Mouse (Mus musculus) lung, embryonic 16.5 days (tissue): ENCODE measurements at regions not wholly inside any gene's neighbourhood (a gene's known extent, or its start where the extent isn't known, plus 50 kb on each side); places are given as distances from the start of the nearest gene placed in this dataset.

ENCODE experiments used
- ATAC-seq: fragments of 200-750 bp; cut with Nextera tagmentation; 2 replicates; pipeline ENCODE4 v1.8.0; 2017; ENCODE audit warnings: low read depth, mild to moderate bottlenecking, moderate library complexity
- H3K27ac ChIP-seq: fragments of 300-500 bp; sonication (generic); 2 replicates; pipeline ENCODE4 v1.5.1; 2014; ENCODE audit warnings: mild to moderate bottlenecking, control low read depth, low read length
- H3K27me3 ChIP-seq: fragments of 300-500 bp; sonication (generic); 2 replicates; pipeline ENCODE4 v1.6.1; 2014; ENCODE audit warnings: low read depth, low read length, mixed read lengths; ENCODE audit not compliant: control insufficient read depth, insufficient read depth
- H3K36me3 ChIP-seq: fragments of 300-500 bp; sonication (generic); 2 replicates; pipeline ENCODE4 v1.6.1; 2014; ENCODE audit warnings: low read length; ENCODE audit not compliant: control insufficient read depth, insufficient read depth
- H3K4me1 ChIP-seq: fragments of 300-500 bp; sonication (generic); replicated peaks from 2 replicates; pipeline ENCODE4 v1.6.1; 2014; ENCODE audit warnings: low read length, mixed read lengths; ENCODE audit not compliant: control insufficient read depth, insufficient read depth
- H3K4me2 ChIP-seq: fragments of 300-500 bp; sonication (generic); 2 replicates; pipeline ENCODE4 v1.6.1; 2014; ENCODE audit warnings: low read depth, low read length, control low read depth
- H3K4me3 ChIP-seq: fragments of 300-500 bp; sonication (generic); 2 replicates; pipeline ENCODE4 v1.5.1; 2014; ENCODE audit warnings: mild to moderate bottlenecking, low read length, control low read depth
- H3K9ac ChIP-seq: fragments of 300-500 bp; sonication (generic); 2 replicates; pipeline ENCODE4 v1.6.1; 2014; ENCODE audit warnings: low read length, control low read depth
- H3K9me3 ChIP-seq: fragments of 300-500 bp; sonication (generic); 2 replicates; pipeline ENCODE4 v1.6.1; 2016; ENCODE audit warnings: low read length; ENCODE audit not compliant: control insufficient read depth
- WGBS: fragments of 180-500 bp; shearing (Covaris S2); extraction: QIAGEN DNeasy Blood & Tissue Kit; methylation state at CpG from one replicate; pipeline ENCODE4 v1.1.7; 2014; 5-methylcytosine and 5-hydroxymethylcytosine counted together

DNA sequence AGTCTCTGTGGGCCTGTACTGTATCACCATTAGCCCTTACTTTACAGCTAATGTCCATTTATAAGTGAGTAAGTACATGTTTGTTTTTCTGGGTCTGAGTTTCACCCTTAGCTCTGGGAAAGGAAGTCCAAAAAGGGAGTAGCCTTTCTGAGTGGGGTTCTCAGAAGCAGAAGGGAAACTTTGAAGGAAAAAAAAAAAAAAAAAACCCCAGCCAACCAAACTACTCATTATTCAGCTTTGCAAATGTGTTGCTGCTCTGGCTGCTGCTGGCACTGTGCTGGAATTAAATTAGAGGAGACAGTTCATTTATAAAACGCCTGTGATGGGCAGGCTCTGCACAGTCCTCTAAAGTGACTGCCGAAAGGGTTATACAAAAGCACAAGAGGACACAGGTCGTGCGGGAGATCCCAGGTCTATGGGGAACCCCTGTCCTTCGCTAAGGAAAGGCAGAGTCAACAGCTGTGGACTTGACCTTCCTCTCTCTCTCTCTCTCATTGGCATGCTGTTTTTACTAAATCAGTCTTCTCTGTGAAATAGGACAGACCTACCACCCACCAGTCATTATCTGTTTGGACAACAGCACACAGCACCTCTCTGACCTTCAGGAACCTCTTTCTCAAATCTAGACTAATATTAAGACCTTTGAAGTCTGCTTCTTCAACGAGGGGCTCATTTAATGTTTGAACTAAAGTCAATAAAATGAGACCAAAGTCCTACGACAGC is 165.4 kb downstream of the Cd47 start:
- no peak overlapping the region for H3K4me2 ChIP-seq
- peak overlapping the region; percentile 78 for H3K27ac ChIP-seq
- ATAC-seq = peak; percentile 53
- H3K4me1 ChIP-seq = peaks cover 37% of the 10 kb centered on the region
- H3K27me3 ChIP-seq = no peaks in the 10 kb centered on the region
- WGBS = 23% methylated on average over 7 of the region's 7 CpGs
- no peaks in the 10 kb centered on the region for H3K36me3 ChIP-seq
- no peaks in the 10 kb centered on the region for H3K9me3 ChIP-seq
- H3K4me3 ChIP-seq = no peak overlapping the region
- H3K9ac ChIP-seq = no peak overlapping the region

DNA sequence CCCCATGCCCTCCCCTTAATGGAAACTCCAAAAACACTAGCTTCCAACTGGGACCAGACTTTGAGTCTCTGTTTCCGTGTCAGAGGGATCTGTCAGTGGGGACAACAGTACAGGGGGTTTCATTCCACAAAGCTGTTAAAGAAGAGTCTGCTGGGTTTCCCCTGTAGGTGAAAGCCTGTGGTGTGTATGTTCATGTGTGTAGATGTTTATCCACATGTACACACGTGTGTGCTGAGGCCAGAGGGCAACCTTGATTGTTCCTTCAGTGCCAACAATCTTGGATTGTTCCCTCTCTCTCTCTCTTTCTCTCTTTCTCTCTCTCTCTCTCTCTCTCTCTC is 165.9 kb downstream of the Cd47 start:
- Histone ChIP-seq H3K27me3 (no peaks in the 10 kb centered on the region), H3K9ac (no peak overlapping the region), H3K9me3 (no peaks in the 10 kb centered on the region), H3K4me1 (peaks cover 37% of the 10 kb centered on the region), H3K27ac (0 out of 2 replicates have a peak overlapping the region, but pooled peaks have one; percentile 78), H3K4me2 (no peak overlapping the region), H3K36me3 (no peaks in the 10 kb centered on the region), H3K4me3 (no peak overlapping the region)
- 43% methylated on average over 2 of the region's 2 CpGs for WGBS
- ATAC-seq = no peak

DNA sequence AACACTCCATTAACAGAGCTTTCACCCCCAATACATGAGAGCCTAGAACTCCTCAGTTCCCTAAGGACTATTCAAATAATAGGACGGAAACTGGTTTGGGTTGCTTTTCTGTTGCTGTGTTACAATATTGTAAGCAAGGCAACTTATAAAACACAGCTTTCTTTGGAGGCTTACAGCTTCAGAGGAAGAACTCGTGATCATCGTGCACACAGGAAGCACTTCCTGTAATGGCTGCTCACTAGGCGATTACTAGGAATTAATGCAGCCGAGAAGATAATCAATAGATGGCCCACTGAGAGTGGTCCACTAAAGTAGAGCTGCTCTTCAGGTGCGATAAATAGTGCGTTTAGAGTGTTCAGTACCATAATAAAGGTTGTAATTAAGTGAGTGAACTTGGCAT is 166.8 kb downstream of the Cd47 start:
- 80% methylated on average over 7 of the region's 7 CpGs for WGBS
- no peak for ATAC-seq
- H3K27ac ChIP-seq = peak overlapping the region; percentile 17; the same call in 1 of the 2 replicates

DNA sequence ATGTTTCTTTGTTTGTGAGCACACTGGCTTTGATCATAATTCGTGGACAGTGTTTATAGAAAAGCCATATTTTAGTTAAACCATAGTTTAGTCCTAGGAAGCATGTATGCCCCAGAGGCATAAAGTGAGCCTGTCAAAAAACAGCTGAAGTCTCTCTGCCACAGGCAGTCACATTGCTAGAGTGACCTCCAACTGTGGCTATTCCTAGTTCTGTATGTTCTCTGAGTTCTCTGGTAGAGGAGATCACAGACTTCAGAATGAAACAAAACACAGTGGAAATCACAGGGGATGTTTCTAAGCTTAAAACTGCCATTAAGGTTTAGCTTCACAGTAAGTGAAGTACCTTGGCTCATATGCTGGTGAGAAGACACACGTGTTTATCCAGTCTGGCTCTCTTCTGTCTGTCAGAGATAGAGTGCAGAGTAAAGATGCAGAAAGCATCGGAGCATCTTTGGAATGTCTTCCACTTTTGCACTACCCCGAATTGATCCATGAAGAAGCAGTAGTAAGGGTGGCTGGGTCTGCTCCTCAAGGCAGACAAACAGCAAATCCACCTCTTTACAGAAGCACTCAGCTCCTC is 168.0 kb downstream of the Cd47 start:
- Histone ChIP-seq H3K9ac (no peak overlapping the region), H3K36me3 (no peaks in the 10 kb centered on the region), H3K27me3 (no peaks in the 10 kb centered on the region), H3K4me3 (no peak overlapping the region), H3K4me2 (no peak overlapping the region), H3K27ac (peak overlapping the region; percentile 89), H3K4me1 (peaks cover 37% of the 10 kb centered on the region), H3K9me3 (no peaks in the 10 kb centered on the region)
- 40% methylated on average over 4 of the region's 4 CpGs for WGBS
- peak; percentile 90 for ATAC-seq

More for the DNA sequence above, 166.8 kb downstream of the Cd47 start:
- Histone ChIP-seq H3K4me2 (no peak overlapping the region), H3K9ac (no peak overlapping the region), H3K4me1 (peaks cover 37% of the 10 kb centered on the region), H3K9me3 (no peaks in the 10 kb centered on the region), H3K27me3 (no peaks in the 10 kb centered on the region), H3K36me3 (no peaks in the 10 kb centered on the region), H3K4me3 (no peak overlapping the region)

DNA sequence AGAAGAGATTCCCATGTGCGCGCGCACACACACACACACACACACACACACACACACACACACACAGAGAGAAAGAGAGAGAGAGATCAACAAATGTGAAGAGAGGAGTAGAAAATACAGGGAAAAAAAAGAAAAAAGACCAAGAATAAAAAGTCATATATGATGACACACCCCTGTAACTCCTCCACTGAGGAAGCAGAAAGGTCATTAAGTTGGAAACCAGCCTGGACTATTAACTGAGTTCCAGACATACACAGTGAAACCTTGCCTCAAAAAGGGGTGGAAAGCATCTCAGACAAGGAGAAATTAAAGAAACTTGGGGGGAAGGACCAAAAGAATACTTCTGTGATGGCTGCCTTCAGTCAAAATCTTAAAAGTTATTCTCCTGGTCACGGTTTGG is 168.7 kb downstream of the Cd47 start:
- Histone ChIP-seq H3K4me2 (no peak overlapping the region), H3K27ac (peak overlapping the region; percentile 89), H3K9me3 (no peaks in the 10 kb centered on the region), H3K4me3 (no peak overlapping the region), H3K27me3 (no peaks in the 10 kb centered on the region), H3K9ac (no peak overlapping the region), H3K36me3 (no peaks in the 10 kb centered on the region), H3K4me1 (peaks cover 37% of the 10 kb centered on the region)
- 94% methylated on average over 4 of the region's 4 CpGs for WGBS
- no peak for ATAC-seq

DNA sequence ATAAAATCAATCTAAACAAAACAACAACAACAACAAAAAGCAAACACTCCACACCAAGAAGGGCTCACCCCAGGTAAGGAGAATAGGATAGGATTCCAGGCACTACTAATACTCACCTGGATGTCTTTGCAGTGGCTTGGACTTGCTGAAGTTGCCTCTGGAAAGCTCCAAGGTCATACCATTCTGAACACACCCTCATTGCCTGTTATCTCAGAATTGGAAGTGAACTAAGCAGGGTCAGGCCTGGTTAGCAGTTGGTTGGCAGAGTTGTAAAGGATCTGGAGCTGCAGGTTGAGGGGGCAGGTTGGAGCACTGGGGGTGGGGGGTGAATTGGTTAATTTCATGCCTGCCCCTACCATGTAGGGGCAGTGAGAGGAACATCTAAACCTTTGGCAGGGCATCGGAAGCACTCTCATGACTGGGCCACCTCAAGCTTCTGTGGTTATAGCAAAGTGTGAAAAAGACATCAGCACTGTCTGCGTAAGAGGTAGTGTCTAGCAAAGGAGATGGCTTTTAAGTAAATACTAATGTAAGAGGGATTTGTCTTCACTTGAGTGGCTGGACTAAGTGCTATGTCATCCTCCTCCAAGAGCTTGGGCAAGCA is 169.5 kb downstream of the Cd47 start:
- Histone ChIP-seq H3K36me3 (no peaks in the 10 kb centered on the region), H3K4me2 (no peak overlapping the region), H3K9ac (no peak overlapping the region), H3K27ac (peak overlapping the region; percentile 60), H3K4me3 (no peak overlapping the region), H3K9me3 (no peaks in the 10 kb centered on the region), H3K27me3 (no peaks in the 10 kb centered on the region), H3K4me1 (peaks cover 30% of the 10 kb centered on the region)
- WGBS = 86% methylated on average over 2 of the region's 2 CpGs
- no peak for ATAC-seq

DNA sequence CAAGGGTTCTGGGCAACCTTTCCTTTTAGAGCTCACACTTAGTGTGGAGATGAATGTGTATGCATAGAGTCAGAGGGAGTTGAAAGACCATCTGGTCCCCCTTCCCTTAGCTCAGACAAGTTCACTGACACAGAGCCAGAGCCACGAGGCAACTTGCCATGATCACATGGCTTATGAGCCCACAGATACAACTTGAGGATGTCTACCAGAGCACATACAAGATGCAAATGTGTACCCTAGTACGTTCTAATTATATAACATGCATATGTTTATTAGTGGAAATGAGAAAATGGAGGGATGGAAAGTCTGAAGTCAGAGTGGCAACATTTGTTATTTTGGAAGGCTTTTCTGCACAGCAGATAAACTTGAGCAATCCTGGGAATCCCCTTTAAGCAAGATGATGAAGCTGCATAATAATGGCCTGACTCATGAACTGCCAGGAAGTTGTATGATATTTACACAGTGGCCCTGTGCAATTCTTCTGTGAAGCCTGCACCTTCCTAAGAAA is 170.0 kb downstream of the Cd47 start:
- Histone ChIP-seq H3K9me3 (no peaks in the 10 kb centered on the region), H3K9ac (no peak overlapping the region), H3K27ac (peak overlapping the region; percentile 60), H3K4me3 (no peak overlapping the region), H3K4me1 (peaks cover 25% of the 10 kb centered on the region), H3K4me2 (no peak overlapping the region), H3K36me3 (no peaks in the 10 kb centered on the region), H3K27me3 (no peaks in the 10 kb centered on the region)
- ATAC-seq = peak; percentile 48
- WGBS = 44% methylated on average over 2 of the region's 2 CpGs

DNA sequence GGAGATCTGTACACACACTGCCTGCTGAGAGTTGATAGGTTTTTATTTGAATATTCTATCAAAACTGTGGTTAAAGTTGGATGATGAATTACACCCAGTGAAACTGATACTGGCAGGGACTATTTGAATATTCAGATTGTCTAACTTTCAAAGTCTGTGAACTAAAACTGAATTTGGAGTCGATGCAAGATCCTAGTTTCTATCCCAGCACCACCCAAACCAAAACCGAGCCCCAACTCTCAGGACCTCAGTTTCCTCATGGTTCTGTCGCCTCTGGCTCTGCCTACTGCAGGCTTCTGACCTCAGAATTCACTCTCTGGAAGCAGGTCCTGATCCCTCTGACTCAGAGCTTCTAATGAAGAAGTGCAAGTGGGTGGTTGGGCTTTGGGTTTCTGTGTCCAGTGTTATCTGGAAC is 170.8 kb downstream of the Cd47 start:
- no peak overlapping the region for H3K9ac ChIP-seq
- peaks cover 19% of the 10 kb centered on the region for H3K4me1 ChIP-seq
- 91% methylated on average over 3 of the region's 3 CpGs for WGBS
- H3K9me3 ChIP-seq = no peaks in the 10 kb centered on the region
- no peak overlapping the region for H3K4me2 ChIP-seq
- no peak overlapping the region for H3K27ac ChIP-seq
- H3K27me3 ChIP-seq = no peaks in the 10 kb centered on the region
- ATAC-seq = no peak
- H3K4me3 ChIP-seq = no peak overlapping the region
- H3K36me3 ChIP-seq = no peaks in the 10 kb centered on the region

DNA sequence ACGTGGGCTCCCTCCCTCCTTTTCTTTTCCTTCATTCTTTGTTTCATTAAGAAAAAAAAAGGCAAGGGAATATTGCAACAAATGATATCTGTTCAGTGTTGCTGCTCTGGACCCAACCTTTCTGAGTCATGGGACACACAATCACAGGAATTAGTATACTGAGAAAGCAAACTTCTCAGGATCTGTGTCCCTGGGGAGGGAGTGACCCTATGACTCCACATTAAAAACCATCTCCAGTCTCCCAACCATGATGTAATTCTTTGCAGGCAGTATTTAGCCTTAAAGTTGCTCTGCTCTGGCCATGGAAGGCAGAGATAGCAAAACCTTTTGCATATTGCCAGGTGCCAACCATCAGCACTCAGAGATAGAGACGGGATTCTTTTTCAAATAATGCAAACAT is 176.9 kb downstream of the Cd47 start:
- H3K4me2 ChIP-seq = no peak overlapping the region
- no peaks in the 10 kb centered on the region for H3K9me3 ChIP-seq
- no peaks in the 10 kb centered on the region for H3K4me1 ChIP-seq
- no peak for ATAC-seq
- H3K27me3 ChIP-seq = no peaks in the 10 kb centered on the region
- H3K27ac ChIP-seq = no peak overlapping the region
- 69% methylated on average over 2 of the region's 2 CpGs for WGBS
- H3K4me3 ChIP-seq = no peak overlapping the region
- no peak overlapping the region for H3K9ac ChIP-seq
- H3K36me3 ChIP-seq = no peaks in the 10 kb centered on the region
